Mouse (Mus musculus): ENCODE results near the gene Rtl10. TPM values are rescaled to one million over a fixed set of nuclear protein-coding genes. Genes with fewer than 3 reads are reported as not detected.
A peak's percentile ranks its signal among the peaks of the same experiment; 100 is the strongest.

Gene Rtl10
- 1 to 10 TPM; 2.9 to 4.6 (median 3.7) TPM for total RNA-seq (2022)

GRCm38 (mm10) chr16:18498558-18498990 is at the start of gene Rtl10, which contains the start of gene Gnb1l:
Gene Rtl10 (plus strand): TSS chr16:18498901.
Gene Gnb1l (plus strand): TSS chr16:18498713.
- peak; percentile 89 to 94 for DNase-seq (ENCODE audit: low spot score in 2 of 2)

DNA sequence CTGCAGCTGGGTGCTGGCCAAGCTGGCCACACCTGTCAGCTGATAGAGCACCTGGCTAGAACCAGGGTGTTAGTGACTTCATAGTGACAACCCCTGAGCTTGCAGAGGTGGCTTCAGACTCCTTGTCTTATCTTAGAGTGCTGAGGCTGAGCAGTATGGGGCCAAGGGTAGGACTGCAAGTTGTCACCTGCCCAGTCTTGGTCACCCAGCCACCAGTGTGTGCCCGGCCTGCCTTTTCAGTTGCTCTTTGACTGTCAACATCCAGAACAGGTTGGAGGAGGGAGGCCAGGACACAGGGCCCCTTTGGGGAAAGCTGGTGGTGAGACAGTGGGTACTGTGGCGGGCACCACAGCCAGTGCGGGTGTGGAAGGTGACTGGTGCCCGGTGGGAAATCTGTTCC is 49.7 kb upstream of the Rtl10 start:
- DNase-seq (ENCODE audit: low spot score in 2 of 2): no peak

DNA sequence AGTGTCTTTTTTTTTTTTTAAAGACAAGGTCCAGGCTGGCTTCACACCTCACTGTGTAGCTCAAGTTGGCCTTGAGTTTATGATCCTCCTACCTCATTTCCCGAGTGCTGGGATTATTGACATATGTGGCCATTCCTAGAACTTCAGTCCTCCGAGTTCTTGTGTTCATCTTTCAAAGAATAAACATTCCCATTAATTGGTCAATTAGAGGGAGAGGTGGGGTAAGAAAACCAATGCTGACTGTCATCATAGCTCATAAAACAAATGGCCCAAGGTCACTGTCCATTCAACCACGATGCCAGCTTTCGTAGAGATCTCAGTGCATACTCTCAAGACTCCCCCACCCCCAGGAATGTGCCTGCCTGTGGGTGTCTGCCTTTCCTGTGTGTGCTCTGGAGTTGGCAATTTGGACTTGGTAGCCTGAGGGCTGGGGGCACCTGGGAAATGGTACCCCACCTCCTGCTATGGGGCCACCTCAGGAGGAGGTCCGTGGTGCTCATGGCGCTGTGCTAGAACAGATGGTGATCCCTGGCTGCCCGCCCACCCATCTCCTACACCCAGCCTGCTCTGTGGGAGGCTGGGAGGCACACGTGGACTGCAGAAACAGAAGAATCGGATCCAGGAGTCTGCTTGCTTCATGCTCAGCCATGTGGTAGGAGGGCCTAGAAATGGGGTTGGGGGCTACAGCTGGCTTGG is 47.1 kb upstream of the Rtl10 start:
- DNase-seq (ENCODE audit: low spot score in 2 of 2): no peak

GRCm38 (mm10) chr16:18452361-18452862 is 46.3 kb upstream of the Rtl10 start:
- DNase-seq (ENCODE audit: low spot score in 2 of 2): no peak

GRCm38 (mm10) chr16:18453846-18454245 is 44.9 kb upstream of the Rtl10 start:
- no peak for DNase-seq (ENCODE audit: low spot score in 2 of 2)

GRCm38 (mm10) chr16:18455407-18455806 is 43.3 kb upstream of the Rtl10 start:
- DNase-seq (ENCODE audit: low spot score in 2 of 2): no peak

DNA sequence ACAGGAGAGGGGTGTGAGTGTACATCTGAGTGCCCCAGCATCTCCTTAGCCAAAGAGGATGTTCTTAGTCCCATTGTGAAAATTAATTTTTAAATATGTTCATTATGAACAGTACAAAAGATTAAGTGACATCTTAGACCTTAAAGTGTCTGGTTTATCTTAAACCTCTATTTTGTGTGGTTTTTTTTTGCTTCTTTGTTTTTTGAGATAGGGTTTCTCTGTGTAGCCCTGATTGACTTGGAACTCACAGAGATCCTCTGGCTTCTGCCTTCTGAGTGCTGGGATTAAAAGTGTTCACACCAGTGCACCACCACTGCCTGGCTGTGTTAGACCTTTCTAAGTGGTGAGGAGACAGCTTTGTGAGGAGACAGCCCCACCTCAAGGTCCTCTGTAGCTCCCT is 40.0 kb upstream of the Rtl10 start:
- DNase-seq (ENCODE audit: low spot score in 2 of 2): no peak

- no peak for DNase-seq (ENCODE audit: low spot score in 2 of 2)
Measured at GRCm38 (mm10) chr16:18459335-18459954, 39.3 kb upstream of the Rtl10 start.

DNA sequence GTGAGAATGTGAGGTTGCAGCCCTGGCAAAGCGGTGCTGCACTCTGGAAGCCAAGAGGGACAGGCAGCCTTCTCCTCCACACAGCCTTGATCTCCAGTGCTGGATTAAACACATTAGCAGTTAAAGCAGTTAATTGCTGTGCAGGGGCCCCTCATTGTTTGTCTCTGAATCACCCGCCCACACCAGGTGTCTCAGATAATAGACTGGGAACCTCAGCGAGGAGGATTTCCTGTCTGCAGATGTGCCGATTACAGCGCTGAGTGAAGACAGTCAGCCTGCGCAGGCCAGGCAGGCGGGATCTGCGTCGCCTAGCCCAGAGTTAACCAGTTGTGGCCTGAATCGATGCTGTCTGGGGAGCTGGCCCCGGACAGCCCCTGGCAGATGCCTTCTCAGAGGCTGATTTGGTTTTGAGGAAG is 38.7 kb upstream of the Rtl10 start:
- no peak for DNase-seq (ENCODE audit: low spot score in 2 of 2)

DNA sequence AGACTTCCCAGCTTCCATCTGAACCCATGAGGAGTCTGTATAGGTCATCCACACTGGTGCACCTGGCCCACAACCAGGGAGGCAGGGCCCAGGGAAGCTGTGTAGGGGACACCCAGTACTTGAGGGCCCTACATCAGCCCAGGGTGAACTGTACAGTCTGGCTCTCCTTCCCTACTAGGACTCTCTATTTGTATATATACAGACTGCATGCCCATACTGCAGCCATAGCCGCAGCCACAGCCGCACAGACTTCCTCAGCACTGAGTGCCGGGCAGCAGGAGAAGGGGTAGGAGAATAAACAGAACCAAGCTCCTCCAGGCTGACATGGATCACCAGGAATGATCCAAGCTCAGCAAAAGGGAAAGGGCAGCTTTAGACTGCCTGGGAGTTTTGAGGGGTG is 37.9 kb upstream of the Rtl10 start:
- no peak for DNase-seq (ENCODE audit: low spot score in 2 of 2)

- no peak for DNase-seq (ENCODE audit: low spot score in 2 of 2)
Measured at GRCm38 (mm10) chr16:18462031-18462430, 36.7 kb upstream of the Rtl10 start.

GRCm38 (mm10) chr16:18462598-18462997 is 36.1 kb upstream of the Rtl10 start:
- no peak for DNase-seq (ENCODE audit: low spot score in 2 of 2)

GRCm38 (mm10) chr16:18464271-18464670 is 34.4 kb upstream of the Rtl10 start:
- DNase-seq (ENCODE audit: low spot score in 2 of 2): peak; percentile 25 to 38

DNA sequence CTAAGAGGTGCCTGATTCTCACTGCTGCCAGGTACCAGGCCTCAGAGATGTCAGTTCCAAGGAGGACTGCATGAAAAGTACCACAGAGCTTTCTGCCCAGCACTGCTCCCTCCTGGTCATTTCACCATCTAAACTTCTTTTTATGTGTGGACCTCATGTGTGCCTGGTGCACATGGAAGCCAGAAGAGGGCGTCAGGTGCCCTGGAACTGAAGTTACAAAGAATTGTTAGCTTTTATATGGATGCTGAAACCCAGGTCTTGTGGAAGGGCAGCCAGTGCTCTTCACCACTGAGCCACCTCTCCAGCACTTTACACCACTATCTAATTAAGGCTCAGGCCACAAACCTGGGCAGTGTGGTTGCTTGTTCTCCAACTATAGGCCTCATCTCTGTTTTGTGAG is 27.9 kb upstream of the Rtl10 start:
- DNase-seq (ENCODE audit: low spot score in 2 of 2): no peak

DNA sequence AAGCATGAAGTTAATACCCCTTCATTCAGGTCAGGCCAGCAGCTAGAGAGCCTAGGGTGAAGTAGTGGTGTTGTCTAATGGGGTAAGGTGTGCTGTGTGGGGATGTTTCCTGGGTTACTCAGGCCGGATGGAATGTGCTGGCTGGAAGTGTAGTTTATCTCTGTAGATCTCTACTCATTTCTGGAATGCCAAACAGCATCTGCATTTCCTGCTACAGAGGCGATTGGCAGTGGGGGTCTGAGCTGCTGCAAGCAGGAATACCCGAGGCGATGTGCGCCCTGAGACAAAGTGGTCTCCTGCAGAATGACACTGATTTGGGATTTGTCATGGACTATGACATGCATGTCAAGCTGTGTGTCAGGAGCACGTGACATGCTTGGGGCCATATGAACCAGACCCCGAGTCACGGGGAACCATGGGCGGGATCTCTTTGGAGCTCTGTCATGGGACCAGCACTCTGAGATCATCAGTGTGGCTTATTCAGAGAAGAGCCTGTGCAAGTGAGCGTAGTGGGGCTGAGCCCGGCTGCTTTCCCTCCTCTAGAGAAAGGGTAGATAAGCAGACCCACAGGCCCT is 27.2 kb upstream of the Rtl10 start:
- no peak for DNase-seq (ENCODE audit: low spot score in 2 of 2)

GRCm38 (mm10) chr16:18471976-18472375 is 26.7 kb upstream of the Rtl10 start:
- DNase-seq (ENCODE audit: low spot score in 2 of 2): no peak

DNA sequence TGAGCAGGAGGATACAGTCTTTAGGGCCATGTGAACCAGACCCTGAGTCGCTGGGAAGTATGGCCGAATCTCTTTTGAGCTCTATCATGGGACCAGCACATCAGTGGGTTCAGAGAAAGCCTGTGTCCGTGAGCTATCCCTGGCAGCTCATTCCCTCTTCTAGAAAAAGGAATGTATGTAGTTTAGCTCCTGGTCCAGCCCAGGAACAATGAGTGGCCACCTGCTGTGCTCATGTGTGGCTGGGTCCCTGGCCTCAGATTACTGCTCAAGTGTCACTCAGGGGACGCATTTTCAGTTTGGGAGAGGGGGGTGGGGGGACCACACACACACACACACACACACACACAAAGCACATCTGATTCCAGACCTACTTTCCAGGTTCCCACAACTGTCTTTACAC is 26.3 kb upstream of the Rtl10 start:
- DNase-seq (ENCODE audit: low spot score in 2 of 2): no peak

DNA sequence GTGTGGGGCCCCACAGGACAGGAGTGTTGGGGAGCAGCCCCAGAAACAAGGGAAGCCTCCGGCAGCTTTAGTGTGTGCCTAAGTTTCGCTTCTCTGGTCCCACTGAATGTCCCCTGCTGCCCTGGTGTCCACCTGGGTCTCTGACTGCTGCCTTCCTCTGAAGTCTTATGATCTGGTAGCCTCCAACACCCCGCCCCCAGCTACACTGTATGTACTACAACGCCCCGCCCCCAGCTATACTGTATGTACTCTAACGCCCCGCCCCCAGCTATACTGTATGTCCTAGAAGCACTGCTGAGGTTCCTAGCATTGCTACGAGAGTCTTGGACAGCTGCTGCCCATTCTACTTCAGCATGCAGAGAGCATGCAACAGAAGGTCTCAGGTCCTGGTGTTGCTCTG is 25.7 kb upstream of the Rtl10 start:
- DNase-seq (ENCODE audit: low spot score in 2 of 2): no peak

DNA sequence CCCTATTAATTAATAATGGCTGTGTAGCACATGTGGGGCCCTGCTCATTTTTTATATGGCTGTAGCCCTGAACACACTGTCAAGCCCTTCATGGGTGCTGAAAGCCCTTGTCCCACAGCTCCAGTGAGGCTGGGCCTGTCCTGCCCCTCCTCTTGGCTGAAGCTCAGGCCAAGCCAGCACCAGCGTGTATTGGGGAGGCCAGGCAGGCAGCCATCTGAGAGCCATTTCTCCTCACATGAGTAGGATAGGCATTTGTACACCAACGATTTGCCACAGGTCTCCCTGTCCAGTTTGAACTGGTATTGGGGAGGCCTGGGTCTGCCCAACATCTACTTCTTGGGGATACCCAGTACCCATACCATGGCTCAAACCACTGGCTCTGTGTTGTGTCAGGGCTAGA is 24.7 kb upstream of the Rtl10 start:
- DNase-seq (ENCODE audit: low spot score in 2 of 2): no peak

DNA sequence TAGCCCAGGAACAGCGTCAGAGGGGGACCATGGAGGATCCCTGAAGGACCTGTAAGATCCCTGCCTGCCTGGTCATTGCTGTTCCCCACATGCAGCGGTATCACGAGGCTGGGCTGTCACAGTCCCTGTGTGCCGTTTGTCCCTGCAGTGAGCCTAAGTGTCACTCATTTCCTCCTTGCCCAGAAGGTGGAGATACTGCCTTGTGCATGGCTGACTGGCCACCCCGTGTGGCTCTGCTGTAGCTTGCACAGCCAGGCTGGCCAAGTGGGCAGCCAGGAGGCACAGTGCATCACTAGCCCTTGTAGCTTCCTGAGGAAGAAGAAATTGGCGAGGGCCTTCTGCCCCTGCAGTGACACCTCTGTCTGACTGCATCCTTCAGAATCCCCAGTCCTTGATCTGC is 20.7 kb upstream of the Rtl10 start:
- DNase-seq (ENCODE audit: low spot score in 2 of 2): no peak

DNA sequence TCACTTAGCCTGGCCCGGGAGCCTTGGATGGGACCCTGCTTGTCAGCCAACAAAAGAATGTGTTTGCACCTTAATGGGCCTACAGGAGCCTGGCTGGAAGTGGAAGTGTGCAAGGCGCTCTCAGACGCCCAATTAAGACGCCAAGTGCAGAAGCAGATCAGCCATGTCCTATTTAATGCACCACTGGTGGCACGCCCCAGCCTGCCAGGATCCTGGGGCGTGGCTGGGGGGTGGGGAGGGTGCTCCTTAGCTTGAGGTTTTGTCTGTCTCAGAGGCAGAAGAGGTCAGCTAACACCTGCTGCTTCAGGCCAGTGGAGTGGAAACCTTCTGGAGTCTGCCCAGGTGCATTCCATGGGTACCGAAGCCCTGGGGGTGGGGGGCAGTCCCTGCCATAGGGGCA is 19.0 kb upstream of the Rtl10 start:
- no peak for DNase-seq (ENCODE audit: low spot score in 2 of 2)

DNA sequence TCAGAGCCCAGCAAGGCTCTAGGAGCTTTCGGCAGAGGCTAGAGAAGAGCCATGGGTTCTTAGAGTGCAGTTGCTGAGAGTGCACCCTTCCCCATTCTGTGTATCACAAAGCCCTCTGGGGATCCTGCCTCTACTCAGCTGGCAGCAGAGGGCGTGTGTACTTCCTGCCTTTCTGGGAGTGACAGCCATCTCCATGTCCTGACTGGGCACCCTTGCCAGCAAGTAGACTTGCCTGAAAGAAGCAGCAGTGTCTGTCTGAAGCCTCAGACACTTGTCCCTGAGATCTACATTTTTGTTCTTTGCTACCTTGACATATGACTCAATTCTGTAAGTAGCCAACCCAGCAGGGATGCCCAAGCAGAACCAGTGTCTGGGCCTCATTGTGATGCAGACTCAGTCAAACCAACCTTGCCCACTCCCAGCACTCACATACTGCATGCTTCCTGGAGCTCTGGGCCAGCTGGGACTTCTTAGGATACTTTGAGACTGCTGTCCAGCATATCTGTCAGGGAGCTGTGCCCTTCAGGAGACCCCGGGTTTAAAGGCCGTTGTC is 17.7 kb upstream of the Rtl10 start:
- no peak for DNase-seq (ENCODE audit: low spot score in 2 of 2)

Data from gastrocnemius, adult 8-10 months (tissue).